In genomic region chrX:117885691-117886090, GRCm38 (mm10) we compare ENCODE assay signal across 12 mouse cellular contexts.
"Had no signal": no experiment of that assay in that cellular context is flagged by ENCODE, and none has a peak within 500 bp of the region (broad histone marks: within the 10 kb centered on the region; RNA-seq: fewer than 3 reads in every experiment).

No protein-coding gene starts in this region.

- DNase-seq: retina, postnatal 1 day; right cerebral cortex, adult 18-20 months; right cerebral cortex, postnatal 14 days; right cerebral cortex, postnatal 25 days; right cerebral cortex, postnatal 4 days; spleen, adult 18-20 months; thymus, adult 18-20 months; thymus, adult 2 months; thymus, postnatal 14 days; thymus, postnatal 25 days; thymus, postnatal 36 days; thymus, postnatal 4 days had no signal
